Mouse (Mus musculus) cerebellum, postnatal 36 days (tissue): ENCODE results near the gene Depdc5.

Experiments used
- DNase-seq, 2 experiments: peaks; one replicate each; pipeline ENCODE4 v3.0.0; 2021 to 2022; ENCODE audit warnings: mixed read lengths in 2 of 2

Gene Depdc5

GRCm38 (mm10) chr5:33002781-33003180 is 139.3 kb downstream of the Depdc5 start:
- DNase-seq, result no peak

- DNase-seq, result no peak
These were observed 140.0 kb downstream of the Depdc5 start for GRCm38 (mm10) chr5:33003500-33003899.

DNA sequence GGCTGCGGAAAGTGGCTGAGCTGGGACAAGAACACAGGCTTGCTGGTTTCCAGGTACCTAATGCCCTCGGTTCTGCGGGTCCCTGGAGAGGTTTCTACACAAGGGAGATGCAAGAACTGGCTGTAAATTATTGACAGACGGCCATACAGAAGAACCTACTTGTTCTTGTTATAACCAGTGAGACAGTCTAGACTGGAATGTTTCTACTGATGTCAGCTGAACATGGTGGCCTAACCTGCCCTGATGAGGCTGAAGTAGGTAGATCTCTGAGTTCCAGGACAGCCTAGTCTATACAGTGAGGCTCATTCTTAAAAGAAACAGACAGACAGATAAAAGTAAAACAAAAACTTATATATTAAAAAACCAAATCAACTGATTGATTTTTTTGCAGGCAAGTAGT is 140.6 kb downstream of the Depdc5 start:
- DNase-seq, result no peak

- no peak for DNase-seq
These were observed 142.1 kb downstream of the Depdc5 start for GRCm38 (mm10) chr5:33005442-33006145.

DNA sequence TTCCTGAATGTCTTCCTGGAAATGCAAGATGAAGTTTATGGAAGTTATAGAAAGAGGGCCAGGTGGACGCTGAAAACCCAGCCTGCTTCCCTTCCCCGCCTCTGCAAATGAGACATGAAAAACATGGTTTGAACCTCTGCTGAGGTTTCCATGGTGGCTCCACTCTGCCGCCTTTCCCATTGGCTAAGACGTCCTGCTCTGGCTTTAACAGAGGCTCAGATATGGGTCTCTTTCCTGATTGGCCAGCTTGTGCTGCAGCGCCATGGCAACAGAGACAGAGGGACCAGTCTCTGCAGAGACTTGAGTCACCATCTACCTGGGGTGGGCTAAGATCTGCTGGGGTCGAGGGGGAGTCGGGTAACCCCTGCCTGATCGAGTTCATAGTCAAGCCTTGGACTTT is 143.2 kb downstream of the Depdc5 start:
- no peak for DNase-seq

DNA sequence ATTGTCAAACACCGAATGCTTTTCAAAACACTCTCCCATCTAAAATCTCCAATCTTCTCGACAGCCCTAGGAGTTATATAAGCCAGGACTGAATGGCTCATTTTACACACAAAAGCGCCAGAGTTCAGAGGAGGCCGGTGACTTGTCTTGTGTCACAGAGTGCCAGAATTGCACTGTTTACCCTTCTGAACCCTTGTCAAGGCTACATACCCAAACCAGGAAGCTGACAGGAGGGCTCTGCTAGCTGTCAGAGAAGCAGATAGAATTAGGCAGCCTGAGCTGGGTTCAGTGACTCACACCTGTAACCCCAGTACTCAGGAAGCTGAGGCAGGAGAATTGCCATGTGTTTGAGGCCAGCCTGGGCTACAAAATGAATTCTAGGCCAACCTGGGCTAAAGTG is 143.9 kb downstream of the Depdc5 start:
- DNase-seq, result no peak

GRCm38 (mm10) chr5:33009301-33009700 is 145.8 kb downstream of the Depdc5 start:
- no peak for DNase-seq

DNA sequence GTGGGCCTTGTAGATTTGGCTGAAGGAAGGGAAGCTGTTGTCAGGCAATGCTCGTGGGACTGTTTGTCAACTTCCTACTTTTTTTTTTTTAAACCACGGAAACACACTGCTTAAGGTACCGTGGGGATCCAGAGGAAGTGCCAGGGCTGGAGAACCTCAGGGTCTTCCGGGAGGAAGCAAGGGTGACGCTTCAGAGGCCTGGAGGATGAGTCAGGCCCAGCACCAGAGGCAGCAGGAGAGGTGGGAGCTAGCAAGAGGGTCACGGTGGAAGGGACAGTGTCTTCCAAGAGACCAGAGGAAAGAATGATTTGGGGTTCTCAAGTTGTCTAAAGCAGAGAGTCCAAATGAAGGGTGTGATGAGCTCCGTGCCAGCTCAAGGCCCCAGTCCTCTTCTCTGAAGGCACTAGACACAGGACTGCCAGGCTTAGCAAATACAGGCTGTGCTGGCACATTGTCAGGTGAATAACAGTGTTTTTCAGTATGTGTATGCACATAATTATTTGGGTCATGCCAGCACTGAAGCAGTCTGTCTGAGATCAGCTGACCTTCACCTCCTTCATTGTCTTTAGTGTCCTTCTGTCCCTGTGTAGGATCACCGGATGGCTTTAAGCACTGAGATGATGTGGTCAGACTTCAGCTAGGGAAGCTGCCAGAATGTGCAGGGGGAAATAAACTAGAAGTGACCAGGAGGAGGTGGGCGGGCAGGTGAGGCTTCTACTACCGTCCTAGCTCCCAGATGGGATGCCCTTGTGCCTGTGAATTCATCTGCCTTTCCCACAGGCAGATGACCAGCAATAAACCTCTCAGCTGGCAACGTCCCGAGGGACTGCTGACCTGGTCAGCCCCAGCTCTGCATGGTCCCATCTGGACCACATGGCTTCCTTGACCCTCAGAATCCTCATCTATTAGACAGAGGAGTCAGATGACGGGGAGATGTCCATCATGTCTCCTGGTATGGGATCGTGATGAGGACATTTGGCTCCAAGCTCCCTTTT is 146.6 kb downstream of the Depdc5 start:
- DNase-seq, result peak in 1 of 2 experiments; percentile 30

GRCm38 (mm10) chr5:33011132-33012106 is 147.9 kb downstream of the Depdc5 start:
- peak; percentile 60 to 69 for DNase-seq

DNA sequence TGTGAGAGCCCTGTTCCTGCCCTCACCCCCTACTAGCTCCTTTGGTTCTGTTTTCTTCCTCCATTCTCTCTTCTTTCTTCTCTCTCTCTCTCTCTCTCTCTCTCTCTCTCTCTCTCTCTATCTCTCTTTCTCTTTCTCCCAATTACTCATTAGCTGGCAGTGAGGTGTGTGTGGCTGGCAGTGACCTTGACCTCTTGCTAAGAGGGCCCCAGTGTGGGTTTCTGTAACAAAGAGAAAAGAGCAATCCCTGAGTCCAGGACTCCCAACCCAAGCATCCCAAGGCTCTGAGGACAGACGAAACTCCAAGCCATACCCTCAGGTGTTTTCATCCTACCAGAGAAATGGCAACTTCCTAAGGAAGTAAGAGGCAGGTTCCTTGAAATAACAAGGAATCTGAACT is 150.6 kb downstream of the Depdc5 start:
- no peak for DNase-seq

DNA sequence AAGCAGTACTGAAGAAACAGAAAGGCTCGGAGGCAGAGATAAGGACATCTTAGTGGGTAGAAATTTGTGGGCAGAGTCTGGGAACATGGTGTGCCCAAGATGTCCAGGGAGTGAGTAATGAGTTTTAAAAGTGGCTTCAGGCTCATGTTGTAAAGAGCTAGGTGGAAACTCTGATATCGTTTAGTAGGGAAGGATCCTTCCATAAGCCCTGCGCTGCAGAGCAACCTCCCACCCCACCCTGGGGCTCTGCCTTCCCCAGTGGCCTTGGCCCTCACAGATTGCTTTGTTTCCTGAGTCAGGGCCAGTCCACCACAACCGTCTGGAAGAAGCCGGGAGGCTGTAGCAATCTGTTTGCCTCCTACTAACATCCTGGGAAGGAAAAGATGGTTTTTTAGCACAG is 152.1 kb downstream of the Depdc5 start:
- no peak for DNase-seq

DNA sequence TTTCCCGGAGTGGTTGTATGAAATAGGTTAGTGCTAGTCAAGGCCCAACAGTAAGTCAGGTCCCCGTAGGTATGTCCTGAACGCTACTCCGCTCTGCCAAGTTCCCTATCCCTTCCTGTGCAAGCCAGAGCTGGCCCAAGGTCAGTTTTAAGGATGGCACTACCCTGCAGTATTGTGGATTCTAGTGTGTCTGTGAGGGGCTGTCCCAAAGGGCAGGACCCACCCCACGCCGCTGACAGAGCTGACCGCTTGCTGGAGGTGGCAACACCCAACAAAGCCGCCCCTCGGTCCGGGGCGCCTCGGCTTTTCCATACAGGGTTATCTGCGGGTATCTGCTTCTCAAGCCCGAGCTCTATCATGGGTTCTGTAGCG is 154.7 kb downstream of the Depdc5 start:
- no peak for DNase-seq

GRCm38 (mm10) chr5:33018561-33019425 is 155.3 kb downstream of the Depdc5 start, which contains the start of gene Ywhah:
Gene Ywhah, plus strand, starts transcription at chr5:33018816.
- DNase-seq, result peak; percentile 98

DNA sequence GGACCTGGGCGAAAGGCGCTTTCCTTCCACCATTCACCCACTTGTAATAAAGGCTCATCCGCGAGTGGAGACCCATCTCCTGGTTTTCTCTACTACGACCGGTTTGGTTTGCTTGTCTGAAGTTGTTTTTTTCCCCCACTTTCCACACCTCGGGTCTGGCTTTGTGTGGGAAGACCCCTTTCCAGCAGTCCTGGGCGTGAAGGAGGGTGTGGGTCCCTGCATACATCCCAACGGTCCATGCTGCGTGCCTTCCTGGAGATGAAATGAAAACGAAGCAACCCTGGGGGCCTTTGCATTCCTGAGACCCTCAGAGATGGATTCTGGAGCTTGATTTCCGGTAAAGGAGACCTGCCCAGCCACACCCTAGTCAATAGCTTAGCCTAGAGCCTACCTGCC is 155.9 kb downstream of the Depdc5 start:
- DNase-seq, result peak; percentile 19 to 39

- DNase-seq, result peak; percentile 33 to 58
These were observed 158.1 kb downstream of the Depdc5 start for GRCm38 (mm10) chr5:33021622-33022021.

DNA sequence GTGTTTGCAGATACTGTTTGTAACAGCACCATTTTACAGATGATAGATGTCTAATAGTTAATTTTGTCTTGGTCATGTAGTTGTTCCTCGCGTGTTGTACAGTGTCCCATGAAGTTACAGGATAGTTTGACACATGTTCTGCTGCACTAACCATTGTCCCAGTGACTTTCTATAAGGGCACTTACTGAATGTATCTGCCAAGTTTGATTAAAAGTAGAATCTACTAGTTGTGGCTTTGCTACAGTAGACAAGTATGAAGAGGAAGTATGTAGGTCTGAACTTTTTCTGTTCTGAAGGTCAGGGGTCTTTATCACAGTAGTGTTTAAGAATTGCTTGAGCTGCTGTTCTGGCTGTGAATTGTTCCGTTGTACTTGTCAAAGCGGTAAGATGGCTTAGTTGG is 159.8 kb downstream of the Depdc5 start:
- DNase-seq, result no peak

DNA sequence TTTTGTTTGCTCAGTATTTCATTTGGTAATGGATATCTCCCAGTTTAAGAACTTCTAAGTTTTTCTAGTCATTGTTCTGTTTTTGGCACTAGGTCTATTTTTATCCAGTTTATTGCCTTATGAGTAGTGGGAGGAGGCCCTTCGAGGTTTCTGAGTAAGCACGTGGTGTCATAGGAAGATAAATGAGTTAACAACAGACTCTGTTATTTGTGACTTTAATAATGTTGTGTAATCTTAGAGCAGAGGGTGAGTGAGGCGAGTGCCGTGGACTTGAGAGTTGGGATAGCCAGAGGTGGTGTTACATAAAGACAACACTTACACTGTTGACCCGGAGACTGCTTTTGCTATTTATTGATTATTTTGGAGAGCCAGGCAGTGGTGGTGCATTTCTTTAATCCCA is 161.0 kb downstream of the Depdc5 start:
- DNase-seq, result no peak

DNA sequence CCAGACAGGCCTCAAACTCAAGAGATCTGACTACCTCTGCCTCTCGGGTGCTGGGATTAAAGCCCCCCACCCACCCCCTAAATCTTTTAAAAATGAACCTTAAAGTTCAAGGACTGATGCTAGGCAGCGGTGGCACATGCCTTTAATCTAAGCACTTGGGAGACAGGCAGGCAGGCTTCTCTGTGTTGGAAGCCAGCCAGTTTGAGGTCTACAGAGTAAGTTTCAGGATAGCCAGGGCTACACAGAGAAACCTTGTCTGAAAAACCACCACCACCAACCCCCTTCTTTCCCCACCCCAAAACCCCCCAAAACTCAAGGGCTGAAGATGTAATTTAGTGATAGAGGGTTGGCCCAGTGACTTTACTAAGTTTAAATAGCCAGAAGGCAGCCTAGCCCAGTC is 165.2 kb downstream of the Depdc5 start:
- DNase-seq, result no peak

DNA sequence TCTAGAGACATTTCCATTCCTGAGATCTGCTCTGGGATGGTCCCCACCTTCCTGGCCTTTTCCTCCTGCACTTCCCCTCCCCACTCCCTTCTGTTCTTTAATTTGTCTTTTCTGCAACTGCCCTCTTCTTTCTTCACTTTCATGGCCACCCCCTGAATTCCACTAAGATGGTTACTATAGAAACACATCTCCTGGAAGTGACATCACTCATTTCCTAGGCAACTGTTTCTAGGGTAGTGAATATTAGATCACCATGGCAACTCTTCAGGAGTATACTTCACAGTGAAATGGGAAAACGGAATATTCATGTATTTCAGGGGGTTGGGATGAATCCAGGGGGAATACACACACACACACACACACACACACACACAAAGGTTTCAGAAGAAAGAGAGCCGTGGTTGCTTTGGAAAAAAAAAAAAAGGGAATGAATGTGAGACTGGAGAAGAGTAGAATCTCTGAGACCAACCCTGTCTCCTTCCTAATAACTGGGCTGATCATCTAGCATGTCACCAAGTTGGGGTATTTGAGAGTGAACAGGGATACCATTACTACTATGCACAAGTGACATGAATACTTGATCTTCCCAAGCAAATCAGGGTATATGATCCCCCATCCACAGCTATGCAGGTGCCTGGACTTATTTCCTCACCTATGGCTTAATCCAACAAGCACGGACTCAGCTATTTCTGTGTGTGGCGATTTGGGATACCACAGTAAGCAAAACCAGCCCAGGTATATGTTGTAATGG is 167.1 kb downstream of the Depdc5 start:
- no peak for DNase-seq

DNA sequence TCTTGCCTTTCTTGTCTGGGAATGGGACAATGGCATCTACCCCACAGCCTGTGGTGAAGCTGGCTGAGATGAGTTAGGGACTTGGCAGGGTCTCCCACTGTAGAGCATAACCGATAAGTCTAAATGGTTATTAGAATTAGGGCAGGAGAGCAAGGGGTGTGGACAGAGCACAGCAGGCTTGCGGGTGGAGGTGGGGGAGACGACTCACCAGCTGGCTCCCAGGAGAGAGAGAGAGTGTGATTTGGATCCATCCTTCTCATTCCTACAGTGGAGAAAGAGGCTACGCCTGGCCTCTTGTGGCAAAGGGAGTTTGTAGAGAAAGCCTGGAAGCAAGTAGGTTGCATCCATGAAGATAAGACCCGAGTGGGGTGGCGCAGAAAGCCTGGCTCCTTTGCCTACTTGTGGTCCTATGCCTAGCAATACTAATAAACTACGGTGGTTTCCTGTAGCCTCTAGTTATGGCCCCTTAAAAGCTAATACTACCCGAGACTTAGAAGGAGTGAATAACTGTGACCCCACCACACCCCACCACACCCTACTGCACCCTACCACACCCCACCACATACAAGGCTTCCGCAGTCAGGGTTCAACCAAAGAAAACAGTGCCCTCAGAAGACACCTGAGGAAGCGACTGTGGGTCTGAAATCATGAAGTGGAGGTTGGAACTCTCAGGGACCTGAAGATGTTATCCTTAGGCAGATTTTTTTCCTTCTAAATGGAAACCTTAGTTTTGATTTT is 168.7 kb downstream of the Depdc5 start:
- DNase-seq, result no peak
